Mouse (Mus musculus) kidney, adult 2 months (tissue): ENCODE data around the gene Snap25.

ENCODE experiments used
- CTCF ChIP-seq: fragments of 200-500 bp; conservative IDR thresholded peaks from 2 replicates; pipeline ENCODE4 v1.5.1; 2011; ENCODE audit warnings: low read depth, mild to moderate bottlenecking, control low read depth, low read length, moderate library complexity, mixed read lengths; ENCODE audit not compliant: insufficient read depth, insufficient read length
- POLR2A ChIP-seq: fragments of 200-500 bp; IDR thresholded peaks from one replicate; pipeline ENCODE4 v1.6.1; 2011; ENCODE audit warnings: low read depth, low read length, control low read depth

DNA sequence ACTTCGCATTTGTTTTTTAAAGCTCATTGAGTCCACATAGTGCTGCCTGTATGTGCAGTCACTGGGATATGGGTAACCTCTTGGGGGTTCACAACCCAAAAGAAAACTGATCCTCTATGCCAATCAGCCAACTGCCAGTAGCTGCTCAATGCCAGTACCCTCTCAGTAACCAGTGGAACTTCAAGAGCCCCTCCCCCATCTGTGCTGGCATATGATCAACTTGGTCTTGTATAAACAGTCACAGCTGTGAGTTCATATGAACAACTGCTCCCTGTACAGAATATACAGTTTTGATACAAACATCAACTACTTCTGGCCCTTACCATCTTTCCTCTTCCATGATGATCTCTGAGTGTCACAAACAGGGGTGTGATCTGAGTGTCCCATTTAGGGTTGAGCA is 98.1 kb downstream of the Snap25 start:
- no peak for TF ChIP-seq POLR2A
- no peak for TF ChIP-seq CTCF
